Mouse (Mus musculus) kidney, adult 2 months (tissue): ENCODE results near the gene Chmp6.

Source experiments
- CTCF ChIP-seq: fragments of 200-500 bp; conservative IDR thresholded peaks from 2 replicates; pipeline ENCODE4 v1.5.1; 2011; ENCODE audit warnings: low read depth, mild to moderate bottlenecking, control low read depth, low read length, moderate library complexity, mixed read lengths; ENCODE audit not compliant: insufficient read depth, insufficient read length
- POLR2A ChIP-seq: fragments of 200-500 bp; IDR thresholded peaks from one replicate; pipeline ENCODE4 v1.6.1; 2011; ENCODE audit warnings: low read depth, low read length, control low read depth

- TF ChIP-seq POLR2A (no peak), CTCF (no peak)
Measured at GRCm38 (mm10) chr11:119891601-119892215, 21.5 kb upstream of the Chmp6 start.
